Mouse (Mus musculus) hematopoietic stem cell, adult 5-6 weeks (primary cell): Measurements from ENCODE around the gene B4galt4. TPM values are rescaled to one million over a fixed set of nuclear protein-coding genes. Genes with fewer than 3 reads are reported as not detected.
A peak's percentile ranks its signal among the peaks of the same experiment; 100 is the strongest.

Experiments used
- ATAC-seq, 2 experiments: fragments of 125-278 bp in 1 of 2; replicated peaks in 1 of 2; 2 replicates each; pipeline ENCODE4 v1.8.0; 2016 to 2017; ENCODE audit warnings: inconsistent platforms in 2 of 2, mild to moderate bottlenecking in 2 of 2, moderate number of reproducible peaks in 2 of 2, low read depth in 1 of 2, moderate TSS enrichment in 1 of 2; ENCODE audit not compliant: low FRiP score in 2 of 2, poor library complexity in 2 of 2, severe bottlenecking in 2 of 2, insufficient read depth in 1 of 2, low TSS enrichment in 1 of 2
- total RNA-seq: library from RNA; stranded (forward); fragments of 172-1452, 232-1000 nt; gene quantifications from 2 replicates; pipeline ENCODE4 v1.2.3, GENCODE M21; 2017

Gene B4galt4
- total RNA-seq, 1 experiment from 2014 or later = 29.8 TPM

DNA sequence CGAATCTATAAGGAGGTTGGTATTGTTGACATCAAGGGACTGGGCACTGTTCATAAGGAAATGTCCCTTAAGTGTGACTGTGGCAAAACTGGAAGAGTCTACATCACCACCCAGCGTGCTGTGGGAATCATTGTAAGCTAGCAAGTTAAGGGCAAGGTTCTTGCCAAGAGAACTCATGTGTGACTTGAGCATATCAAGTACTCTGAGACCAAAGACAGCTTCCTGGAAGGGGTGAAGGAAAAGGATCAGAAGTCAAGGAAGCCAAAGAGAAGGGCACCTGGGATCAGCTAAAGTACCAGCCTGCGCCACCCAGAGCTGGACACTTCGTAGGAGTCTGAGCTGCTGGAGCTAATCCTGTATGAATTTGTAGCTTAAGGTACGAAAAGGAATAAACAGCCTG lies 18.2 kb downstream of the B4galt4 start:
- no peak for ATAC-seq

DNA sequence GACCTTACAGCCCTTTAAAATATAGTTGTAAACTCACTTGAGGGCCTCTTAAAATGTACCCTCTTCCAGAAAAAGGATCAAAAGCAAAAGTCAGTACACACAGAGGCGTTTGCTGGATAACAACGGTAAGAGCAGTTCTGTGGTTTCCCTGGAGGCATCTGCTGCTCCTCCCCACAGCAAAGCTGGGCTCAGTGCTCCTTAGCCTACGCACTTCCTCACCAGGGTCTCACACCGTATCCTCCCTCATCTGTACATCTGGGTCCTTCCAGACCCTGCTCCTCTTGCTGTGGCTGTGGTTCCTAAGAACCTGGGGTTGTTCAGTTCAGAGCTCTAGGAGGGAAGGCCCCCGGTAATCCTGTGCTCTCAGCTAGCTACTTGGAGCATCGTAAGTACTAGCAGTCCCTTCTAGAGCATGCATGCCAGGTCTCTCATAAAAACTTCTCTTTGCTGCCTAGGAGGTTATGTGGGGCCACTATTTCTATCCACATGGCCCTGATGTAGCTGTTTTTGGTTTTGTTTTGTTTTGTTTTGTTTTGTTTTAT lies 18.8 kb downstream of the B4galt4 start:
- peak; percentile 66 to 67 for ATAC-seq

DNA sequence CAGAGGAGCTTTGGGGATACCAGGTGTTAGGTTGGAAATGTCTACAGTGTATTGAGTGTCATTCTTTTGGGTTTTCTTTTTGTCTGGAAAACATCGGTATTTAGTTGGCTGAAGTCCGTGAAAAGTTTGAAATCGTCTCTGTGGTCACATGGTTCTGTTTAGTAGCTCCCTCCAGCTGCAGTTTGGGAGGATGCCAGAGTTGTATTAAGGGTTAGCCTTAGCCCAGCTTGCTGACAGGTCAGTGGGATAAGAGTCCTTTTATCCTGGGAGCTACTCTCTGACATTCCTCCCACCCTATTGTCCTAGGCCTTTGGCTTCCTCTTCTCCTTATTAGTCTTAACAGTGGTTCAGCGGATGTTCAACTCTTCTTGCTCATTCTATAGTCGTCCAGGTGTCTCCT lies 19.9 kb downstream of the B4galt4 start:
- no peak for ATAC-seq

DNA sequence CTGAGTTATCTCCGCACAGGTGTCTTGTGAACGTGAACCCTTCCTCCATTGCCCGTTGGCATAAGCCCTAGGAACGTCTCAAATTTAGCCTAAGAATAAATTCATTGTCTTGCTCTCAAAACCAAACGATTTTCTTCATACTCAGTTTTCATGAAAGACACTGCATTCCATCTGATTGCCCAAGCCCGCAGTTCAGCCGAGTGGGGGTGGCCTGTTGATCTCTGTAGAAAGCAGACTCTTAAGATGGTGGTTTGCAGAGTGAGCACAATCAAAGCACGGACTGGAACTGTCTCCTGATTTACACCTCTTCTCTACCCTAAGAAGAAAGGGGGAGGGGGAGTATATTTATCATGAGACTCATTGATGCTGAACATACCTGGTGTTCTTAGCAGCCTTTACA lies 20.3 kb downstream of the B4galt4 start:
- no peak for ATAC-seq

DNA sequence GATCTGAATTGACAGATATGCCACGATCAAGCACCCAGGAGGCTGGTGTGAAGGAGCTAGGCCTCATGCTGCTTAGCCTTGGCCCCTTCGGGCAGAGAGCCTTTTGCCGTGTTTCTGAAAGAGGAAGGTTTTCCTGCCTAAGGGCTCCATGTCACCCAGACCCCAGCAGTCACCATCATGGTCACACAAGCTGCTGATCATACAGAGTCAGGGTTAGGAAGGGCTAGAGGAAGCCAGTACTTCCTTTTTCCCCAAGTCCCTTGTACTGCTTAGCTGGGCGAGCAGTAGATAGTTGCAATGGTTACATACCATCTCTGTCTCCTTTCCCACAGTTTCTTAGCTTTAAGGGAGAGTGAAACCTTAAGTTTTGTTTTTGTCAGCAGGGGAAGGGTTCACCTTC lies 21.4 kb downstream of the B4galt4 start:
- ATAC-seq = peak; percentile 44 to 50; a peak in 3 of 4 replicates

DNA sequence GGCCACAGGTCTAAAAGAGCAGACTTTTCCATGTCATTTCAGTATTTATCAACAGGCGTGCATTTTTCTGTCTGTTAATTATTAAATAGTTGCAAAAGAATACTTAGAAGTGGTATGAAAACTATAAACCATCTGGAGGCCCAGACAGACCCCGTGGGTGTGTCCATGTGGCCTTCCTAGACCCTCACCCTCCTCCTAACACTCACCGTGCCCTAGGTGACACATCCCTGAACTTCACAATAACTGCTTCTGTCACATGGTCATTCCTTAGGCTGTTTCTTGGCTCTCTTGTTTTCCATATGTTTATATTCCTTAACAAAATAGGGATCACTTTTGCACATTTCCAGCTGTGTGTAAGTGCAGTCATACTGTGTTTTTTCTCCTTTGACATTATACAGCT lies 24.6 kb downstream of the B4galt4 start:
- no peak for ATAC-seq

DNA sequence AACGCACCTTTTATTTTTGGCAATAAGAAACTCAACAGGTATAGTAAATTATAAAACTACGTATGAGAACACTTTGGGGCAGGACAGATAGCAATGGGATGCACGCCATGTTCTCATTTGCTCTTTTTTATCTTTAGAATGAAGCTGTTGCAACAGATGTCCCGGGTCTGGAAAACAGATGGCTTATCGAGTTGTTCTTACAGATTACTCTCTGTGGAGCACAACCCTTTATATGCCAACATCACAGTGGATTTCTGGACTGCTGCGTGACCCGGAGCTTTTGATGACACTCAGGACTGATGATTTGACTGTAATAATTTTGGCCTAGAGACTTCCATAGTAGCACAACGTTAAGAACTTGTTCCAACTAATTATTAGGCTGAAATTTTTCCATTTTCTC lies 25.7 kb downstream of the B4galt4 start:
- ATAC-seq = no peak

DNA sequence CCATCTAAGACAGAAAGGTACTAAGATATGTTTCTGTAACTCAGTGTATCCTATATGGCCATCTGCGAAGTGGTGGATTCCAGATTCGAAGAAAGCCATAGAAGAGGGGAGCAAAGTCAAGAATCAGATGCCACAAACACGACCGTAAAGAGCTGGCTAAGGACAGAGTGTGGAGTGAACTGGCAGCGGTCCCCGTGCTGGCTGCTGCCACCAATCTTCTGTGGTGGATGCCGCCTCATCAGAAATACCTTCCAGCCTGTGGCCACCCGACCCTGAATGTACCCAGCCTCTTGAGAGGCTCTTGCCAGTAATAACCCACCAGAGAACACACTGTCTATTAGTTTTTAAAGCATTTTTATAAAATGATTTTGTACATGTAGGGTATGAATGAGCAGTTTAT lies 26.3 kb downstream of the B4galt4 start:
- ATAC-seq = no peak

DNA sequence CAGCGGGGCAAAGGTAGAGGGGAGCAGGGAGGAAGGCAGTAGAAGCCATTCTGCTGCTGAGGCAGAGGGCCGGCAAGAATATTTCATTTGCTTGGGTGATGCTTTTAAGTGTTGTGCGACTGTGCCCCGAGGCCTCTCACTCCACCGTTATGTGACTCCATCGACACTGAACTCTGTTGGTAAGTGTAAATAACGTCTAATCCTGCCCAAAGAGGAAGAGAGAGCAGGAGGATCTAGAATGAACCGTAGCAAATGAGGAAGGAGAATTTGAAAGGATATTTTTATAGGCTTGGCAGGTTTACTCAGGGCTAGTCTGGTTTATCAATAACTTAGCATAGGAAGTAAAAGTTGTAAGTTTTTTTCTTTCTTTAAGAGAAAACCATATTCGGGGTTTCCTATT lies 27.5 kb downstream of the B4galt4 start:
- ATAC-seq = no peak; a peak in 1 of 4 replicates

DNA sequence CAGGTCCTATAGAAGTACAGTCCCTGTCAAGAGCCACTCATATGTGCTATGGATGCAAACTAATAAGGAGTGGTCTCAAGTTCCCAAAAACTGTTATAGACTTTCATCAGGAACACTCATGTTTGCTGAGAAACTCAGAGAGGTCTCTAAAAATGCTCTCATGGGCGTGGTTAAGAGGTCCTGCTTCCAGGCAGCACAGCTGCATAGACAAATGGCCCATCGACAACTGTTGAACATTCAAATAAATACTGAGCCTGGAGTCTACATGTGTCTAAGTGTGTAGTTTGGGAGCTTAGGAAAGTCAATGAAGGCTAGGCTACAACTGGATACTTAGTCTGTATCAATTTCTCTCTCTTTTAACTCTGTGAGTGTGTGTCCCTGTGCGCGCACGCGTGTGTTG lies 29.1 kb downstream of the B4galt4 start:
- ATAC-seq = no peak

DNA sequence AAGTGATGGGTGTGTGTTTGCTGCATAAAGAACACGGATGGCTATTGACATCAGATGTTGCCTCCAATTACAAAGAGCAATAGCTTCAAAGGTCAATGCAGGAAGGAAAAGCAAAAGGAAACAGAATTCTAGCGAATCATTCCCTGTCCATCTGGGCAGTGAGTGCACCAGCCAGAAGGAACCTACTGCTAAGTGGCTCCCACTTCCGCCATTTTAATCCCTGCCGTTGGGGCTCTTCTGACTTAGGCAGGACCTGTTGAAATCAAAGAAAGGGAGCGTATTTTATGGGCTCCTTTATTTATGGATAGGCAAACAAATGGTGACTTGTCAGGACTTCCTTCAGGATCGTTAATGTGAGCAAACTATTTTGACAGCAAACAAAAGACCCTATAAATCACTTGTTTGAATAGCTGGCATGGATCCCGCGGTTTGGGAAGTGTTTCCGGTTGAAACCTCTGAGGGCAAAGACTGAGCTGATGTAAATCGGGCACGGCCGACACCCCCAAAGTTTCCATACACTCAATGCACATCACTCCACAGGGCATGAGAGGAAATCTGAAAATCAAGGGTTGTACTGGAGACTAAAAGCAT lies 30.9 kb downstream of the B4galt4 start:
- no peak for ATAC-seq

DNA sequence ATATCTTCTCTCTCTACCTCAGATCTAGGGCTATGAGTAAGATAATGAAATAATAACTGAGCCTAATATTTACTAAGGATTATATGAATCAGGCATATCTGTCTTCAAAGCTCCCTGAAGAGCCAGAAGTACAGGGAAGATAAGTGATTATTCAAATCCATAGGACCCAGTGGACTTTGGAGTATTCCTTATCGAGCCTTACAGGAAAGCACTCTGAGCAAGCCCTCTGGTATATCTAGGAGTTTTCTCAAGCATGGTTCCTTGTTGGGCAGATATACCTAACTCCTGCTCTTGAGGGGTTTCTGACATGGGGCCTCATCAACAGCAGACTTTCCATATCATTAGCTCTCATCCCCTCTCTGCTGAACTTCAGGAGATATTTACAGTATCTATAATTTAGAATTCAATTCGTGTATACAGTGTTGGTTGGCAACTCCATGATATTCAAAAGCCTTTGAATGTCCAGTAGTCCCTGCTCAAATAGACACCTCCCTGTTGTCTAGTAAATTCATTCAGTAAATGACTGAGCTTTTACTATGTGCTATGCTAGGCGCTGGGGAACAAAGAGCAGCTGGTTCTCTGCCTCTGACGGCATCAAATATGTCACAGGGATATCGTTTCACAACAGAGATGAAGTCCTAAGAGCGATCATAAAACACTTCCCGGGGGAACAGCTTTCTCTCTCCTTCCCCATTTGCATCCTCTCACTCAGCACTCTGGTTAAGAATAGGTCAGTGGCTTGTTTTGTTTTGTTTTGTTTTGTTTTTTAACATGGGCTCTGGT lies 33.1 kb downstream of the B4galt4 start:
- no peak for ATAC-seq

DNA sequence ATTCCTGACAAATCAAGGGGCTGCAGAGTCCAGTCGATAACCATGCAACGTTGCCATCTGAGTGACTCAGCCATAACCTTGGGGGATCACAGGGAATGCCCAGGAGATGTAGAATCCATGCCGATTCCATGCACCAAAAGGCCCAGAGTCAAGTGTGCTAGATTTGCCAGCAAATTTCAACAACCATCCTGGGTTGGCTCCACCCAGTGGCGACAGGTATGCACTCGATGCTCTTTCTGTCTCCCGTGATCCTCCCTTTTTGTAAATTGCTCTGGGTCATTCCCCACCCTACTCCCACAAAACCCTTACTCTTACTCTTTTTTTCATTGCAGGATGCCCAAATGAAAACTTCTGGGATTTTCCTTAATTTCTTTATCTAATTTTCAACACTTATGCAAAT lies 34.3 kb downstream of the B4galt4 start:
- ATAC-seq = no peak

DNA sequence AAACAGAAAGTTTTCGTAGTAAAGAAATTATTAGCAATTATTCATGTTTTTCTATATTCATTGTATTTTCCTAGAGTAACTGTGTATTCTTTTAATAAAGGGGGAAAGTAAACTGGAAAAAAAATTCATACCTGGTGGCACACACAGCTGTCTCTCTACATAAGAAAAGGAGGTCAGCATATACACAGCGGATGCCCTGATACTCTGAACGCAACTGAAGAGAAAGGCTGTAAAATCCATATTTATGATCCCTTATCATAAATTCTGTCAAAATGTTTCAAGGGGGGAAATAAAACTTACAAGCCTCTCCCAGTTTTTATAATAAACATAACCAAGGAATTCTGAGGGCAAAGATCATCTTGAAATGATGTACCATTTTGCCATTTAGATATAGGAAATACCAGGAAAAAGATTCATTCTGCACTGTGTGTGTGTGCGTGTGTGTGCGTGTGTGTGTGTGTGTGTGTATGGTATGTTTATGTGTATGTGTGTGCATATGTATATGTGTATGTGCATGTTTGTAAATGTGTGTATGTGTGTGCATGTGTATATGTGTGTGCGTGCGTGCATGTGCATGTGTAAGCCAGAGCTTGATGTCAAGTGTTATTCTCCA lies 39.0 kb downstream of the B4galt4 start:
- no peak for ATAC-seq

DNA sequence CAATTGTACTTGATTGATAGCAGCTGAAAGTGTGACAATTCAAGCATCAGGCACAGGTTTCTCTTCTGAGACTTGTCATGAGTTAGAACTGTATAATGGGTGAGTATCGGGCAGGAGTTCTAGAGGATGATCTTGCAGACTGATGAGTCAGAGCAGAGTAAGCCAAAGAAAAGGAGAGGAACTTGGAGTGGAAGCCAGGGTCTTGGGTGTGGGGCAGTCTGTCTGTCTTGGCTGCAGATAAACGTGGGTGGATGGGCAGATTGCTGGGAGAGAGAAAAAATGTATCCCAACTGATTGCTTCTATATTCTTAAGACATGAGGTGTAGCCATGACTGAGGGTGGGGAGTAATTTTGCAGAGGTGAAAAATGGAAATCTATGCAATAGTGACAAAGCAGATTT lies 39.9 kb downstream of the B4galt4 start:
- no peak for ATAC-seq

DNA sequence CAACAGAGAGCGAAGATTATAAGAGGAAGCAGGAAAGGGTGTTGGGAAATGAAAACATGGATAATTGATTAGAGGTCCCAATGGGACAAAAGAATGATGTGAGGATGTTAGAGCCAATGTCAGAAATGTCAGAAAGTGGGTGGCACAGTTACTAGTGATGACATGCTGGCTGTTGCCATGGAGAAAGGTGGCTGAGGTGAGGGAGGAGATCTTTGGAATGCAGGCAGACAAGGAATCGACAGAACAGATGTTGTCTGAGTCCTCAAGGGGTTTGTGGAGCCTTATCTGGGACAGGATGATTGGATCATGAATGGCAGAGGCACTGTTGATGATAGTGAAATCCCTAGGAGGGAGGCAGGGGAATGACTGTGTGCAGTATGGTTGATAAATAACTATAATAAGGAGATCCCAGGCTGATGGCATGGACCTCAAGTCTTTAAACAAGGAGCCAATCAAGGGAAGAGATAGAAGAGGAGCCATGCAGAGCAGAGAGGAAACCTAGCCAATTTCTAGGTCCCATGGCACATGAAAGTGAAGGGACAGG lies 40.5 kb downstream of the B4galt4 start:
- no peak for ATAC-seq

DNA sequence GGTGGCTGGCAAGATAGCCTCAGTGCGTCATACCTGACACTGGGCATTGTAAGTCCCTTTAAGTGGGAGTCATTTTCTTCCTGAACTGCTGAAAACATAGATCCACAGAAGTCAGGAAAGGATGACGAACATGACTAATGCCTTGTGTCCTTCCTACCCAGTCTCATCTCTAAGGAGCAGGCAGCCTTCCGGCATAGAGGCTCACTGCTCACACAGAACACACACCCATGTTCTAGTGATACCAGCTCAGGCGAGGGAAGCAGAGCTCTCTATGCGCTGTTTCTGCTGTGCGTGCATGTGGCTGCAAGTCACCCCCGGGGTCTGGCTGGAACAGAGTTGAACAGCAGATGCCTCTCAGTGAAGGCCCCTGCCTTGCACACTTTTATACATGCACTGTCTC lies 43.2 kb downstream of the B4galt4 start:
- no peak for ATAC-seq

DNA sequence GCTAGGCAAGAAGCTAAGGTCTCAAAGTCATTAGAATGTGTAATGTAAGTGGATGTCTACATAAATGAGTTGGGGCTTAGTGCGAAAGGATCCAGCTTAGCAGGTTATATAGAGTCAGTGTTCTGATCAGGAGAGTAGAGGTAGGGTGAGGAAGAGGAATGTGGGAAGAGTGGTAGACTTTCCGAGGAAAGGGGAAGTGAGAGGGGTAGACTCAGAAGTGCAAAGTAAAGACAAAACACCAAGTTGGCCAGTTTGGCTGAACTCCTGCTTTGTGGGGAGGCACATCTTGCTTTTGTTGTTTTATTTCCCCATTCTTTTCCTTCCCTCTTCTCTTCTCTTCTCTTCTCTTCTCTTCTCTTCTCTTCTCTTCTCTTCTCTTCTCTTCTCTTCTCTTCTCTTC lies 47.0 kb downstream of the B4galt4 start:
- no peak; a peak in 1 of 4 replicates for ATAC-seq
